ENCODE assay signal across 10 mouse cellular contexts in genomic region chr8:120623608-120624007, GRCm38 (mm10). TPM values are rescaled to one million over a fixed set of nuclear protein-coding genes. Genes with fewer than 3 reads are reported as not detected.
"Had no signal": no experiment of that assay in that cellular context is flagged by ENCODE, and none has a peak within 500 bp of the region (broad histone marks: within the 10 kb centered on the region; RNA-seq: fewer than 3 reads in every experiment).

No protein-coding gene starts in this region.

- H3K27me3 ChIP-seq: limb, embryonic 12.5 days had no signal

- H3K36me3 ChIP-seq: limb, embryonic 12.5 days; midbrain, embryonic 12.5 days had no signal

- H3K4me3 ChIP-seq: limb, embryonic 12.5 days; midbrain, embryonic 12.5 days had no signal

- H3K27ac ChIP-seq: limb, embryonic 12.5 days; midbrain, embryonic 12.5 days had no signal

- H3K4me2 ChIP-seq: limb, embryonic 12.5 days; lung, embryonic 14.5 days; midbrain, embryonic 12.5 days had no signal

- DNase-seq: kidney, adult 11 months; kidney, adult 9 months; kidney, postnatal 14 days; lung, embryonic 14.5 days; lung, postnatal 10 days; lung, postnatal 4 days; thymus, postnatal 4 days had no signal

- H3K9ac ChIP-seq: limb, embryonic 12.5 days; lung, embryonic 14.5 days; midbrain, embryonic 12.5 days had no signal

- H3K9me3 ChIP-seq: limb, embryonic 12.5 days; midbrain, embryonic 12.5 days had no signal

RNA-seq across cellular contexts. Expression of gene Gm27021, which starts 44.3 kb away (rescaled TPM):
- polyA plus RNA-seq: liver, adult 2 months had no signal
